Mouse (Mus musculus) thymus, adult 2 months (tissue): ENCODE results near the gene Cdc42ep1. TPM values are rescaled to one million over a fixed set of nuclear protein-coding genes. Genes with fewer than 3 reads are reported as not detected.
"Not testable (repeated sequence)": the region's sequence is repeated elsewhere in the genome, so short reads cannot be mapped to it uniquely, and the experiment has no call there.

ENCODE experiments used
- DNase-seq: peaks from one replicate; pipeline ENCODE4 v3.0.0; 2021
- H3K27ac ChIP-seq: fragments of 200-500 bp; 2 replicates; pipeline ENCODE4 v1.5.1; 2012; ENCODE audit warnings: low read length, control low read depth; ENCODE audit not compliant: control insufficient read depth, insufficient read depth
- H3K27me3 ChIP-seq: fragments of 200-500 bp; 2 replicates; pipeline ENCODE4 v1.6.1; 2012; ENCODE audit warnings: mild to moderate bottlenecking, low read length, moderate library complexity, mixed read lengths; ENCODE audit not compliant: control insufficient read depth, insufficient read depth
- H3K36me3 ChIP-seq: fragments of 200-500 bp; 2 replicates; pipeline ENCODE4 v1.6.1; 2012; ENCODE audit warnings: mild to moderate bottlenecking, low read length, moderate library complexity; ENCODE audit not compliant: control insufficient read depth, insufficient read depth
- H3K4me1 ChIP-seq: fragments of 200-500 bp; replicated peaks from 2 replicates; pipeline ENCODE4 v1.6.1; 2012; ENCODE audit warnings: low read length; ENCODE audit not compliant: control insufficient read depth, insufficient read depth
- H3K4me3 ChIP-seq: fragments of 200-500 bp; 2 replicates; pipeline ENCODE4 v1.5.1; 2012; ENCODE audit warnings: mild to moderate bottlenecking, low read length, control low read depth, moderate library complexity; ENCODE audit not compliant: control insufficient read depth, insufficient read depth
- CTCF ChIP-seq: fragments of 200-500 bp; IDR thresholded peaks from 2 replicates; pipeline ENCODE4 v1.5.1; 2012; ENCODE audit warnings: mild to moderate bottlenecking, control low read depth, low read length, moderate library complexity, borderline replicate concordance; ENCODE audit not compliant: control insufficient read depth, poor library complexity, insufficient read depth; ENCODE audit errors: extremely low read depth
- POLR2A ChIP-seq: fragments of 200-500 bp; IDR thresholded peaks from 2 replicates; pipeline ENCODE4 v1.6.1; 2012; ENCODE audit warnings: mild to moderate bottlenecking, low read length, control low read depth, moderate library complexity; ENCODE audit not compliant: control insufficient read depth, poor library complexity, insufficient read depth; ENCODE audit errors: extremely low read depth
- WGBS: fragments of 180-500 bp; shearing (Covaris S2); methylation state at CpG from one replicate; pipeline ENCODE4 v1.1.7; 2018; 5-methylcytosine and 5-hydroxymethylcytosine counted together
- polyA plus RNA-seq: library from polyadenylated mRNA; depleted of rRNA; stranded (reverse); fragments of >200 nt; gene quantifications from 2 replicates; pipeline ENCODE4 v1.2.3, GENCODE M21; 2012

Cdc42ep1 gene
- polyA plus RNA-seq, 1 experiment, result 12.5 TPM

- WGBS, result 94% methylated on average over 6 of the region's 6 CpGs
These were observed 1.1 kb upstream of the Cdc42ep1 start for GRCm38 (mm10) chr15:78841161-78841790.

DNA sequence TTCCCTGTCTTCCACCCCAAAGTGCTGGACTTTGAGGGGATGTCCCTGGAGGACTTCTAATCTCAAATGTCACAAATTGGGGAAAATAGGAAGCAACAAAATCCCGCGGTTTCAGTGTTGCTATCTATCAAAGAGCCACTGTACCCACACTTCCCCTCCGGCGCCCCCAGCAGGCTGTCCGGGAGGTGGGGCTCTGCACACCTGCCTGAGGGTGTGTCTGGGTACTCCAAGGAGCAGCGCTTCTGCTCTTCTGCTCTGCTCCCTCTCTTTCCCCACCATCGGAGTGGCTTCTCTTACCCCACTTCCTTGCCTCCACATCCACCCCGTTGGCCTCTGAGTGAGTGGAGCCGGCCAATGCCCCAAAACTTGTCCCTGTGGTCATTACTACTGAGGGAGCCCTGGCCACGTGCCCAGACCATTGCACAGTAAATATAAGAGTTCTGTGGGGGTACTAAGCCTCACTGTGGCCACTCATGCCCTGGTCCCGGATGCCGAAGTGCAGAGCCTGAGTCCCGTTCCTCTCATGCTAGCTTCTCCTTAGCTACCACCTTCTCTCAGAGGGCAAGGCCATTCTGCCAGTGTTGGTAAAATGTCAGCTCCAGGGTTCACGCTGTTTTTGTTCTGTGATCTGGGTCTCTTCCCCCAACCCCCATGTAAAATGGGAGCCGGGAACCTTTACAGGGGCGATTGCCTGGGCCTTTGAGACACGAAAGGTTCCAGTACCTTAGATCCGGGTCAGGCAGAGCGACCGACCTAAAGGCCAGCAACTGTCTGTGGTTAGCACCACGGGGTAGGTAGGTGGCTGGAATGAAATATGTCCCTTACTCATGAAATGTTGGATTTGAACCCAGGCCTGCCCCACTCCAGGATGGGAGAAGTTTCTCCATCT, 1.4 kb downstream of the Cdc42ep1 start:
- TF ChIP-seq POLR2A, result no peak
- peak; percentile 55; the same call in 1 of the 2 replicates for TF ChIP-seq CTCF
- Histone ChIP-seq H3K27ac (no peak overlapping the region), H3K4me3 (no peak overlapping the region), H3K4me1 (peaks cover 24% of the 10 kb centered on the region), H3K36me3 (no peaks in the 10 kb centered on the region), H3K27me3 (peaks cover 13% of the 10 kb centered on the region)
- DNase-seq, result peak; percentile 79
- WGBS, result 31% methylated on average over 21 of the region's 21 CpGs

More at GRCm38 (mm10) chr15:78841161-78841790, 1.1 kb upstream of the Cdc42ep1 start:
- no peak overlapping the region for H3K4me3 ChIP-seq
- H3K27me3 ChIP-seq, result peaks cover 13% of the 10 kb centered on the region
- H3K36me3 ChIP-seq, result no peaks in the 10 kb centered on the region
- no peak overlapping the region for H3K27ac ChIP-seq
- TF ChIP-seq CTCF (no peak), POLR2A (no peak)
- no peak for DNase-seq
- peaks cover 24% of the 10 kb centered on the region for H3K4me1 ChIP-seq

DNA sequence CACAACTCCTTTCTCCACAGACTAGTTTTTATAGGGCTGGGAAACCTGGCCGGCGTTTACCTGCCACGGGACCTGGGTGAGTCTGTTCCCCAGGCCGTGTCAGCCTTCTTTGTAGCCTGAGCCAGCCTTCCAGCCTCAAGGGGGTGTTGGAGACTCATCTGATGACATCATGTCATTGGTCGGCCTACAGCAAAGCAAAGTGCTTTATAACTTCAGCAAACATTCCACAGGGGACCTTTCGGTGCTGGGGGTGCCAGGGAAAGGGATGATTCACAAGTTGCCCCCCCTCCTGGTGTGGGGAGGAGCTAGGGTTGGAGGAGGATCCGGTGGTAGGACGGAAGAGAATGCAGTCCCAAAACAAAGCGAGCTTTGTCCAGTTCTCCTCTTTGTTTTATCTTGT, 2.4 kb downstream of the Cdc42ep1 start:
- H3K36me3 ChIP-seq, result no peaks in the 10 kb centered on the region
- H3K4me1 ChIP-seq, result peaks cover 24% of the 10 kb centered on the region
- WGBS, result 79% methylated on average over 9 of the region's 9 CpGs
- no peak for DNase-seq
- TF ChIP-seq CTCF (no peak), POLR2A (no peak)
- H3K4me3 ChIP-seq, result no peak overlapping the region
- H3K27ac ChIP-seq, result no peak overlapping the region
- H3K27me3 ChIP-seq, result peaks cover 13% of the 10 kb centered on the region

GRCm38 (mm10) chr15:78845321-78845720, 2.9 kb downstream of the Cdc42ep1 start:
- no peaks in the 10 kb centered on the region for H3K36me3 ChIP-seq
- H3K4me3 ChIP-seq, result no peak overlapping the region
- TF ChIP-seq CTCF (no peak), POLR2A (no peak)
- WGBS, result 91% methylated on average over 11 of the region's 11 CpGs
- peaks cover 24% of the 10 kb centered on the region for H3K4me1 ChIP-seq
- DNase-seq, result no peak
- no peak overlapping the region for H3K27ac ChIP-seq
- H3K27me3 ChIP-seq, result peaks cover 13% of the 10 kb centered on the region

DNA sequence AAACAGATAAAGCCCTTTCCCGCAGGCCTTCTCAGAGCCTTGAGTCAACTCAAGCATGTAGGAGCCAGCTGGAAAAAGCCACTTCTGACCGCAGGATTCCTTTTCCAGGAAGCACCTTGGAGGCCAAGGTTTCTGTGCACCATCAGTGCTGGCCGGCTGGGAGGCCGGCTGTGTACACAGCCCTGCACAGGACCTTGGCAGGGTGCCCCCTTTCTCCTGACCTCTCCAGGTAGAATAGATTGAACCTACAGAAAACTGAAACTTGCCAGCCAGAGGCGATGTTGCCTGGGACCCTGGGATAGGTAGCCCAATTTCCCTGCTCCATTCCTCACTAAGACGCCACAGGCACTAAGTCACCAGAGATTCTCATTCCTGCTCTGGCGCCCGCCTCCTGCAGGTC, 3.4 kb downstream of the Cdc42ep1 start:
- no peak overlapping the region for H3K4me3 ChIP-seq
- DNase-seq, result no peak
- 93% methylated on average over 8 of the region's 8 CpGs for WGBS

GRCm38 (mm10) chr15:78846352-78846751, 3.9 kb downstream of the Cdc42ep1 start:
- TF ChIP-seq POLR2A, result no peak
- no peak for TF ChIP-seq CTCF
- DNase-seq, result no peak
- Histone ChIP-seq H3K27ac (no peak overlapping the region), H3K27me3 (peaks cover 13% of the 10 kb centered on the region), H3K36me3 (no peaks in the 10 kb centered on the region), H3K4me1 (peaks cover 24% of the 10 kb centered on the region), H3K4me3 (no peak overlapping the region)
- 94% methylated on average over 8 of the region's 8 CpGs for WGBS

More for the DNA sequence above, 3.4 kb downstream of the Cdc42ep1 start:
- H3K4me1 ChIP-seq, result peaks cover 24% of the 10 kb centered on the region
- H3K27ac ChIP-seq, result no peak overlapping the region
- TF ChIP-seq POLR2A, result no peak
- no peak for TF ChIP-seq CTCF
- H3K27me3 ChIP-seq, result peaks cover 13% of the 10 kb centered on the region
- H3K36me3 ChIP-seq, result no peaks in the 10 kb centered on the region

- not testable (repeated sequence) for H3K4me3 ChIP-seq, H3K27ac ChIP-seq, DNase-seq, H3K36me3 ChIP-seq
- Histone ChIP-seq H3K27me3 (peaks cover 13% of the 10 kb centered on the region), H3K4me1 (peaks cover 24% of the 10 kb centered on the region)
- WGBS, result 94% methylated on average over 7 of the region's 7 CpGs
These were observed 4.4 kb downstream of the Cdc42ep1 start for GRCm38 (mm10) chr15:78846805-78847204.
